Mouse (Mus musculus) heart, embryonic 13.5 days (tissue): ENCODE measurements around the gene Serpinc1. TPM values are rescaled to one million over a fixed set of nuclear protein-coding genes. Genes with fewer than 3 reads are reported as not detected.
A peak's percentile ranks its signal among the peaks of the same experiment; 100 is the strongest.

Experiments
- ATAC-seq: fragments of 200-750 bp; cut with Nextera tagmentation; 2 replicates; pipeline ENCODE4 v1.8.0; 2017; ENCODE audit warnings: moderate TSS enrichment; ENCODE audit not compliant: insufficient number of reproducible peaks, low FRiP score, low TSS enrichment; ENCODE audit errors: extremely low read depth
- H3K27ac ChIP-seq: fragments of 300-500 bp; sonication (generic); replicated peaks from 2 replicates; pipeline ENCODE4 v1.5.1; 2015; ENCODE audit warnings: moderate library complexity, mild to moderate bottlenecking, inconsistent platforms
- H3K27me3 ChIP-seq: fragments of 300-500 bp; sonication (generic); replicated peaks from 2 replicates; pipeline ENCODE4 v1.6.1; 2015; ENCODE audit warnings: mild to moderate bottlenecking, inconsistent platforms
- H3K36me3 ChIP-seq: fragments of 300-500 bp; sonication (generic); 2 replicates; pipeline ENCODE4 v1.6.1; 2015; ENCODE audit warnings: mild to moderate bottlenecking, inconsistent platforms
- H3K4me1 ChIP-seq: fragments of 300-500 bp; sonication (generic); 2 replicates; pipeline ENCODE4 v1.6.1; 2015; ENCODE audit warnings: inconsistent platforms
- H3K4me2 ChIP-seq: fragments of 300-500 bp; sonication (generic); 2 replicates; pipeline ENCODE4 v1.6.1; 2015; ENCODE audit warnings: inconsistent platforms, mild to moderate bottlenecking, moderate library complexity
- H3K4me3 ChIP-seq: fragments of 300-500 bp; sonication (generic); 2 replicates; pipeline ENCODE4 v1.5.1; 2015; ENCODE audit warnings: moderate library complexity, mild to moderate bottlenecking, inconsistent platforms
- H3K9ac ChIP-seq: fragments of 300-500 bp; sonication (generic); 2 replicates; pipeline ENCODE4 v1.6.1; 2015; ENCODE audit warnings: inconsistent platforms, mild to moderate bottlenecking, moderate library complexity
- H3K9me3 ChIP-seq: fragments of 300-500 bp; sonication (generic); 2 replicates; pipeline ENCODE4 v1.6.1; 2016; ENCODE audit warnings: inconsistent platforms
- WGBS: fragments of 180-500 bp; shearing (Covaris S2); methylation state at CpG from one replicate; pipeline ENCODE4 v1.1.7; 2015; ENCODE audit warnings: mixed read lengths; 5-methylcytosine and 5-hydroxymethylcytosine counted together
- polyA plus RNA-seq: library from polyadenylated mRNA; unstranded; fragments of >200 nt; fragmentation: Nextera tagmentation; extraction: Ambion mirVana; gene quantifications from 2 replicates; pipeline ENCODE4 v1.2.1, GENCODE M21; 2015

The Serpinc1 gene
- polyA plus RNA-seq, 1 experiment from 2014 or later = 1.7 TPM

GRCm38 (mm10) chr1:161036411-161036841, 58.0 kb downstream of the Serpinc1 start:
- peak overlapping the region; percentile 85 for H3K4me2 ChIP-seq
- ATAC-seq = no peak
- H3K27me3 ChIP-seq = no peaks in the 10 kb centered on the region
- peak overlapping the region; percentile 92 for H3K9ac ChIP-seq
- peaks cover 55% of the 10 kb centered on the region for H3K36me3 ChIP-seq
- no peaks in the 10 kb centered on the region for H3K9me3 ChIP-seq
- H3K4me1 ChIP-seq = peaks cover 29% of the 10 kb centered on the region
- peak overlapping the region; percentile 94 for H3K27ac ChIP-seq
- under 1% methylated on average over 5 of the region's 5 CpGs for WGBS
- H3K4me3 ChIP-seq = peak overlapping the region; percentile 75

GRCm38 (mm10) chr1:161037026-161037425, 58.6 kb downstream of the Serpinc1 start:
- no peak for ATAC-seq
- Histone ChIP-seq H3K4me2 (peak overlapping the region; percentile 85), H3K36me3 (peaks cover 55% of the 10 kb centered on the region), H3K4me3 (peak overlapping the region; percentile 75), H3K27me3 (no peaks in the 10 kb centered on the region), H3K27ac (peak overlapping the region; percentile 94), H3K9me3 (no peaks in the 10 kb centered on the region), H3K4me1 (peaks cover 29% of the 10 kb centered on the region), H3K9ac (peak overlapping the region; percentile 92)
- 2% methylated on average over 1 of the region's 1 CpGs for WGBS

GRCm38 (mm10) chr1:161037599-161037998, 59.2 kb downstream of the Serpinc1 start:
- Histone ChIP-seq H3K4me3 (peak overlapping the region; percentile 75), H3K27ac (peak overlapping the region; percentile 31; the same call in 1 of the 2 replicates), H3K9me3 (no peaks in the 10 kb centered on the region), H3K9ac (peak overlapping the region; percentile 75), H3K27me3 (no peaks in the 10 kb centered on the region), H3K36me3 (peaks cover 55% of the 10 kb centered on the region), H3K4me1 (peaks cover 29% of the 10 kb centered on the region), H3K4me2 (peak overlapping the region; percentile 85)
- 35% methylated on average over 3 of the region's 3 CpGs for WGBS
- ATAC-seq = no peak

- ATAC-seq = no peak
- Histone ChIP-seq H3K4me2 (peak overlapping the region; percentile 85), H3K27ac (0 out of 2 replicates have a peak overlapping the region, but pooled peaks have one; percentile 31), H3K4me1 (peaks cover 28% of the 10 kb centered on the region), H3K36me3 (peaks cover 55% of the 10 kb centered on the region), H3K9ac (peak overlapping the region; percentile 75), H3K27me3 (no peaks in the 10 kb centered on the region), H3K9me3 (no peaks in the 10 kb centered on the region), H3K4me3 (peak overlapping the region; percentile 75)
- WGBS = 44% methylated on average over 3 of the region's 3 CpGs
Observed at GRCm38 (mm10) chr1:161038004-161038403, 59.6 kb downstream of the Serpinc1 start.

GRCm38 (mm10) chr1:161038968-161039721, 60.8 kb downstream of the Serpinc1 start:
- Histone ChIP-seq H3K4me3 (no peak overlapping the region), H3K36me3 (peaks cover 66% of the 10 kb centered on the region), H3K9ac (no peak overlapping the region), H3K27ac (peak overlapping the region; percentile 70), H3K4me1 (peaks cover 20% of the 10 kb centered on the region), H3K9me3 (no peaks in the 10 kb centered on the region), H3K4me2 (no peak overlapping the region), H3K27me3 (no peaks in the 10 kb centered on the region)
- 16% methylated on average over 3 of the region's 3 CpGs for WGBS
- ATAC-seq = no peak

- no peak for ATAC-seq
- H3K9me3 ChIP-seq = no peaks in the 10 kb centered on the region
- H3K27ac ChIP-seq = peak overlapping the region; percentile 70
- H3K36me3 ChIP-seq = peaks cover 74% of the 10 kb centered on the region
- H3K4me2 ChIP-seq = no peak overlapping the region
- WGBS = 16% methylated on average over 3 of the region's 3 CpGs
- no peaks in the 10 kb centered on the region for H3K27me3 ChIP-seq
- peaks cover 20% of the 10 kb centered on the region for H3K4me1 ChIP-seq
- no peak overlapping the region for H3K9ac ChIP-seq
- no peak overlapping the region for H3K4me3 ChIP-seq
Observed at GRCm38 (mm10) chr1:161039741-161040425, 61.5 kb downstream of the Serpinc1 start.

GRCm38 (mm10) chr1:161040426-161040770, 62.0 kb downstream of the Serpinc1 start:
- H3K36me3 ChIP-seq = peaks cover 79% of the 10 kb centered on the region
- no peaks in the 10 kb centered on the region for H3K9me3 ChIP-seq
- no peak overlapping the region for H3K4me3 ChIP-seq
- peaks cover 20% of the 10 kb centered on the region for H3K4me1 ChIP-seq
- no peak overlapping the region for H3K4me2 ChIP-seq
- ATAC-seq = no peak
- WGBS = 65% methylated on average over 1 of the region's 1 CpGs
- H3K9ac ChIP-seq = no peak overlapping the region
- H3K27ac ChIP-seq = peak overlapping the region; percentile 70
- H3K27me3 ChIP-seq = no peaks in the 10 kb centered on the region

- Histone ChIP-seq H3K4me1 (peaks cover 20% of the 10 kb centered on the region), H3K27ac (peak overlapping the region; percentile 70), H3K9ac (no peak overlapping the region), H3K4me2 (no peak overlapping the region), H3K27me3 (no peaks in the 10 kb centered on the region), H3K36me3 (peaks cover 82% of the 10 kb centered on the region), H3K4me3 (no peak overlapping the region), H3K9me3 (no peaks in the 10 kb centered on the region)
- ATAC-seq = no peak
Observed at GRCm38 (mm10) chr1:161040855-161041254, 62.5 kb downstream of the Serpinc1 start.

GRCm38 (mm10) chr1:161041261-161042020, 63.1 kb downstream of the Serpinc1 start:
- H3K4me3 ChIP-seq = no peak overlapping the region
- ATAC-seq = no peak
- no peak overlapping the region for H3K9ac ChIP-seq
- H3K27me3 ChIP-seq = no peaks in the 10 kb centered on the region
- H3K9me3 ChIP-seq = no peaks in the 10 kb centered on the region
- H3K27ac ChIP-seq = no peak overlapping the region
- no peak overlapping the region for H3K4me2 ChIP-seq
- peaks cover 18% of the 10 kb centered on the region for H3K4me1 ChIP-seq
- 89% methylated on average over 7 of the region's 7 CpGs for WGBS
- H3K36me3 ChIP-seq = peaks cover 82% of the 10 kb centered on the region

GRCm38 (mm10) chr1:161046972-161047371, 68.6 kb downstream of the Serpinc1 start:
- Histone ChIP-seq H3K4me3 (no peak overlapping the region), H3K4me1 (no peaks in the 10 kb centered on the region), H3K9me3 (no peaks in the 10 kb centered on the region), H3K27me3 (no peaks in the 10 kb centered on the region), H3K4me2 (no peak overlapping the region), H3K9ac (no peak overlapping the region), H3K27ac (no peak overlapping the region; the same call in 1 of the 2 replicates), H3K36me3 (peaks cover 80% of the 10 kb centered on the region)
- 57% methylated on average over 3 of the region's 3 CpGs for WGBS
- ATAC-seq = no peak
